Mouse (Mus musculus): ENCODE measurements around the gene Nat8f7.
"Not testable (repeated sequence)": the region's sequence is repeated elsewhere in the genome, so short reads cannot be mapped to it uniquely, and the experiment has no call there.

Nat8f7 gene

GRCm38 (mm10) chr6:85713105-85713504, at the start of gene Nat8f7:
TSS of gene Nat8f7 (minus strand) at chr6:85713205.
- not testable (repeated sequence) for DNase-seq (ENCODE audit: low read depth, low spot score)

- DNase-seq (ENCODE audit: low read depth, low spot score), result not testable (repeated sequence)
Measured at GRCm38 (mm10) chr6:85762678-85763077, 49.7 kb upstream of the Nat8f7 start.

DNA sequence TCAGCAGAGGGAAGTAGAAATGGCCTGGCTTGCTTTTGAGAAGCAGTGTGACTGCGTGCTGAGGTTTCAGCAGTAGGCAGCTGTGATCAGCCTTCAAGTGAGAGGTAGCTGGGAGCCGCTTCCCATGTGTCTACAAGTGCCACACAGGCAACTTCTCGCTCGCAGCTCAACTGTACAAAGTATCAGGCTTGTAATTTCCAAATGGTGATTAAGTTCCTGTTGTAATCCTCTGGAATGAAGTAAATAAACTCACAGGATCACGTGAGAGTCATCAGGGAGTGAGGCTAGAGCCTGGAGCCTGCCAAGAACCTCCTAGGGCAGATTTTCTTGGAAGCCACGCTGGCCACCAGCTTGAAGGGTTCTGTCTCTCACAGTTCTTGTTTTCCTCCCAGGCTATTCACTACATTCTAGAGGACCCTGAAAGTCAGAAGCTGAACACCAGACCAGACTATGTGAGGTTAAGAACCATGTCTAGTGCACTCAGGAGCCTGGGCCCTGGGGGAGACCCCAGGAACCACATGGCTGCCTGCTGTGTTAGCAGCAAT, 42.8 kb upstream of the Nat8f7 start:
- not testable (repeated sequence) for DNase-seq (ENCODE audit: low read depth, low spot score)

DNA sequence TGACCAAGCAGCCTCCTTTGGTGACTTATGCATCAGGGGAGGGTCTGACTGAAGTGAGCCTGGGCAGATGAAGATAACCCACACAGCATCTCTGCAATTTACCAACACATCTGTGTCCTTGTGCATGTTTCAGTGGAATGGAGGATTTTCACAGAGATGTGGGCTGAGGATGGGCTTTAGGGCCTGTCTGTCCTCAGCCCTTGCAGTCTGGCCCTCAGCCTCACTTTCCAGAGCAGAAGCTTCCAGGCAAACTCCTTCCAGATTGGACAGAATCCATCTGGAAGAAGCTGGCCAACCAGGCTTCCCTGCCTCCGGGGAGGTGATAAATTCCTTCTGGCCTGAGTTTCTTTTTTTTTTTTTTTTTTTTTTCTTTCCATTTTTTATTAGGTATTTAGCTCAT, 3.4 kb downstream of the Nat8f7 start:
- DNase-seq (ENCODE audit: low read depth, low spot score), result not testable (repeated sequence)

GRCm38 (mm10) chr6:85709206-85709605, 3.8 kb downstream of the Nat8f7 start:
- not testable (repeated sequence) for DNase-seq (ENCODE audit: low read depth, low spot score)

GRCm38 (mm10) chr6:85701943-85702342, 11.1 kb downstream of the Nat8f7 start:
- not testable (repeated sequence) for DNase-seq (ENCODE audit: low read depth, low spot score)

Data from telencephalon, adult 2 months (tissue).